Mouse (Mus musculus) small intestine, adult 2 months (tissue): ENCODE data around the gene Rcbtb2.

Source experiments
- CTCF ChIP-seq: fragments of 200-500 bp; IDR thresholded peaks from 2 replicates; pipeline ENCODE4 v1.5.1; 2012; ENCODE audit warnings: low read depth, mild to moderate bottlenecking, control low read depth, inconsistent platforms, low read length, moderate library complexity, mixed read lengths; ENCODE audit not compliant: insufficient replicate concordance, insufficient read length; ENCODE audit errors: extremely low read depth
- POLR2A ChIP-seq: fragments of 200-500 bp; IDR thresholded peaks from 2 replicates; pipeline ENCODE4 v1.6.1; 2012; ENCODE audit warnings: low read depth, mild to moderate bottlenecking, control low read depth, inconsistent platforms, low read length, moderate library complexity

GRCm38 (mm10) chr14:73142896-73143709 is 20.3 kb downstream of the Rcbtb2 start:
- TF ChIP-seq CTCF (no peak), POLR2A (peak; percentile 79)
